Mouse (Mus musculus) spleen, adult 2 months (tissue): Measurements from ENCODE around the gene Mbip.

Experiments used
- CTCF ChIP-seq: fragments of 200-500 bp; IDR thresholded peaks from 2 replicates; pipeline ENCODE4 v1.5.1; 2011; ENCODE audit warnings: mild to moderate bottlenecking, inconsistent platforms; ENCODE audit not compliant: insufficient read depth, insufficient read length, insufficient replicate concordance; ENCODE audit errors: extremely low read depth
- POLR2A ChIP-seq: fragments of 200-500 bp; IDR thresholded peaks from 2 replicates; pipeline ENCODE4 v1.6.1; 2011; ENCODE audit warnings: low read depth, low read length, inconsistent platforms

DNA sequence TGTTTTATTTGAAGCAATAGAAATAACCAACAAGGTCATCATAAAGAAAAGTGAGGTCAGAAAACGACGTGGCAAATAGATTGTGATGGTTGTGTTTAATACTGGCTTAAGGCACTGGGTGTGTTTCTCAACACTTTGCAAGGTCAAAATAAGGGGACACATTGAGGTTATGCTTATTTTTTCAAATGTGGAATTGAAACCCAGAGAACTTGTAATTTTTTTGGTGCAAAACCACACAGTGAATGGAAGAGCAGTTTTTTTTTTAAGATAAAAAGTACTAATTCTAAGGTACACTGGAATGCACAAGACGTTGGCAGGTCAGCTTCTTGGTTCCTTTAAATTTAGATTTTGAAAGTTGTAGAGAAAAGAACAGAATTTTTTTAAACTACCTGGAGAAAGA, 50.5 kb downstream of the Mbip start:
- TF ChIP-seq POLR2A, result no peak
- no peak for TF ChIP-seq CTCF
